Mouse (Mus musculus) liver, adult 2 months (tissue): ENCODE results near the gene Rgs11. TPM values are rescaled to one million over a fixed set of nuclear protein-coding genes. Genes with fewer than 3 reads are reported as not detected.
"Not testable (repeated sequence)": the region's sequence is repeated elsewhere in the genome, so short reads cannot be mapped to it uniquely, and the experiment has no call there.

Experiments used
- DNase-seq: peaks from one replicate; pipeline ENCODE4 v3.0.0-alpha.2; 2011; ENCODE audit warnings: low read depth, low spot score; ENCODE audit errors: extremely low read depth
- H3K27ac ChIP-seq: fragments of 200-500 bp; replicated peaks from 2 replicates; pipeline ENCODE4 v1.5.1; 2012; ENCODE audit warnings: low read depth, mild to moderate bottlenecking, control low read depth, inconsistent platforms, low read length; ENCODE audit not compliant: insufficient read depth
- H3K27me3 ChIP-seq: fragments of 200-500 bp; 2 replicates; pipeline ENCODE4 v1.6.1; 2012; ENCODE audit warnings: mild to moderate bottlenecking, moderate library complexity, low read length, inconsistent platforms; ENCODE audit not compliant: control insufficient read depth, insufficient read depth
- H3K36me3 ChIP-seq: fragments of 200-500 bp; 2 replicates; pipeline ENCODE4 v1.6.1; 2012; ENCODE audit warnings: low read length, inconsistent platforms; ENCODE audit not compliant: control insufficient read depth, insufficient read depth
- H3K4me1 ChIP-seq: fragments of 200-500 bp; 2 replicates; pipeline ENCODE4 v1.6.1; 2011; ENCODE audit warnings: low read length; ENCODE audit not compliant: control insufficient read depth, insufficient read depth
- H3K4me3 ChIP-seq: fragments of 200-500 bp; 2 replicates; pipeline ENCODE4 v1.5.1; 2011; ENCODE audit warnings: low read depth, mild to moderate bottlenecking, control low read depth, low read length, moderate library complexity; ENCODE audit not compliant: insufficient read depth
- H3K79me2 ChIP-seq: fragments of 200-500 bp; 2 replicates; pipeline ENCODE4 v1.6.1; 2012; ENCODE audit warnings: inconsistent platforms, mild to moderate bottlenecking, low read length, moderate library complexity; ENCODE audit not compliant: control insufficient read depth, insufficient read depth
- H3K9ac ChIP-seq: fragments of 200-500 bp; 2 replicates; pipeline ENCODE4 v1.6.1; 2012; ENCODE audit warnings: low read depth, mild to moderate bottlenecking, control low read depth, inconsistent platforms, low read length
- CTCF ChIP-seq: fragments of 200-500 bp; IDR thresholded peaks from 2 replicates; pipeline ENCODE4 v1.5.1; 2011; ENCODE audit warnings: low read depth, low read length, control low read depth
- POLR2A ChIP-seq: fragments of 200-500 bp; IDR thresholded peaks from 2 replicates; pipeline ENCODE4 v1.6.1; 2011; ENCODE audit warnings: low read length, control low read depth; ENCODE audit not compliant: insufficient read depth; ENCODE audit errors: extremely low read depth
- WGBS: fragments of 180-500 bp; shearing (Covaris S2); methylation state at CpG from one replicate; pipeline ENCODE4 v1.1.7; 2018; 5-methylcytosine and 5-hydroxymethylcytosine counted together
- polyA plus RNA-seq: library from polyadenylated mRNA; depleted of rRNA; stranded (reverse); fragments of >200 nt; gene quantifications from 2 replicates; pipeline ENCODE4 v1.2.3, GENCODE M21; 2012; rRNA removed
- total RNA-seq: library from RNA; depleted of rRNA; stranded (reverse); fragments of >200 nt; gene quantifications from 2 replicates; pipeline ENCODE4 v1.2.3, GENCODE M21; 2014; rRNA removed

The Rgs11 gene
- total RNA-seq (0.09 and 0.40 TPM in 2 replicates), polyA plus RNA-seq (0.22 and 0.25 TPM in 2 replicates)

- WGBS, result 4% methylated on average over 22 of the region's 22 CpGs
- DNase-seq, result no peak
- TF ChIP-seq POLR2A, result no peak
- TF ChIP-seq CTCF, result no peak
- no peak within 1 kb of the TSS for H3K27ac ChIP-seq
- no peaks in the 10 kb centered on the region for H3K4me1 ChIP-seq
- peaks cover 15% of the 10 kb centered on the region; the same call in 1 of the 2 replicates for H3K27me3 ChIP-seq
- H3K4me3 ChIP-seq, result peak within 1 kb of the TSS; percentile 52; the same call in 1 of the 2 replicates
- H3K79me2 ChIP-seq, result no peaks in the 10 kb centered on the region
- no peaks in the 10 kb centered on the region for H3K36me3 ChIP-seq
- no peak within 1 kb of the TSS for H3K9ac ChIP-seq
Measured at GRCm38 (mm10) chr17:26202737-26203136, at the start of gene Rgs11. Gene Rgs11 (plus strand): TSS chr17:26202951.

DNA sequence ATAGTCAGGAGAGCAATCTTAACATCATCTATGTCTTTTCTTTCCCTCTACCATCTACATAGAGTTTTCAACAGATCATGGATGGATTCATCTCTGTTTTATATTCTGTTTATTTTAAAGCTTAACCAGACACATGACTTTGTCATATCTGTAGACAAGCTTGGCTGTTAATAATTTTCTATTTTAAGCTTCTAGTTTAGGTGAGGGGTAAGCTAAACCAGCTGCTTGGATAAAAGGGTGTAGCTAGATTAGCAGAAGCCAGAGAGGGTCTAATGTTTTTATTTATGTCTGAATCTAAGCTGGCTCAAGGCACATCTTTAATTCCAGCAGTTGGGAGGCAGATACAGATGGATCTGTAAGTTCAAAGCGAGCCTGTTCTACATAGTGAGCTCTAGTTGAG lies 40.0 kb upstream of the Rgs11 start:
- no peak for TF ChIP-seq CTCF
- no peak for TF ChIP-seq POLR2A
- Histone ChIP-seq H3K27ac (no peak overlapping the region), H3K9ac (no peak overlapping the region), H3K79me2 (peaks cover 14% of the 10 kb centered on the region; the same call in 1 of the 2 replicates), H3K27me3 (no peaks in the 10 kb centered on the region), H3K4me3 (no peak overlapping the region), H3K36me3 (no peaks in the 10 kb centered on the region), H3K4me1 (no peaks in the 10 kb centered on the region)
- 98% methylated on average over 1 of the region's 1 CpGs for WGBS
- no peak for DNase-seq

DNA sequence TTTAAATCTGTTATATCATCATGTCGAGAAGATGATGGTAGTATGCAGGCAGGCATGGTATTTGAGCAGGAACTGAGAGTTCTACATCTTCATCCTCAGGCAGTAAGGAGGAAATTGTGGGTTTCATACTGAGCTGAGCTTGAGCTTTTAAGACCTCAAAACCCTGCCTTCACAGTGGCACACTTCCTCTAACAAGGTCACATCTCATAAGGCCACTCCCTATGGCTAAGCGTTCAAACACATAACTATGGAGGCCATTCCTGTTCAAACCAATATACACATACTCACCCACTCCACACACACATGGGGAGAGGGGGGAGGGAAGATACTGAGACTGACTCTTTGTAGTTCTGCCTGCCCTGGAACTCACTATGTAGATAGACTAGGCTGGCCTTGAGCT lies 34.7 kb upstream of the Rgs11 start:
- H3K4me3 ChIP-seq, result no peak overlapping the region
- DNase-seq, result peak; percentile 50
- no peaks in the 10 kb centered on the region for H3K27me3 ChIP-seq
- no peaks in the 10 kb centered on the region for H3K4me1 ChIP-seq
- TF ChIP-seq CTCF, result no peak
- no peak for TF ChIP-seq POLR2A
- peaks cover 10% of the 10 kb centered on the region; the same call in 1 of the 2 replicates for H3K79me2 ChIP-seq
- 82% methylated on average over 2 of the region's 2 CpGs for WGBS
- no peaks in the 10 kb centered on the region for H3K36me3 ChIP-seq
- no peak overlapping the region for H3K9ac ChIP-seq
- H3K27ac ChIP-seq, result no peak overlapping the region

DNA sequence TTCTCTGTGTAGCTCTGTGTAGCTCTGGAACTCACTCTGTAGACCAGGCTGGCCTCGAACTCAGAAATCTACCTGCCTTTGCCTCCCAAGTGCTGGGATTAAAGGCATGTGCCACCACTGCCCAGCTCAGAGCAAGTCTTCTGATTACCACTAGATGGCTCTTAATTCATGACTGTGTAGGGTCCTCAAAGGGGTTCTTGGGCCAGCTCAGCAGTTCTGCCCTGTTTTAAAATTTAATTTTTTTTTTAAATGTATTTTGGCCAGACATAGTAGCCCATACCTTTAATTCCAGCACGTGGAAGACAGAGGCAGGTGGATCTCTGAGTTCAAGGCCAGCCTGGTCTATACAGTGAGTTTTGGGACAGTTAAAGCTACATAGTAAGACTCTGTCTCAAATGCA lies 27.5 kb upstream of the Rgs11 start:
- not testable (repeated sequence) for DNase-seq, H3K27me3 ChIP-seq, H3K4me1 ChIP-seq, H3K79me2 ChIP-seq, H3K9ac ChIP-seq, H3K4me3 ChIP-seq, H3K36me3 ChIP-seq, H3K27ac ChIP-seq
- WGBS, result 90% methylated on average over 2 of the region's 2 CpGs

DNA sequence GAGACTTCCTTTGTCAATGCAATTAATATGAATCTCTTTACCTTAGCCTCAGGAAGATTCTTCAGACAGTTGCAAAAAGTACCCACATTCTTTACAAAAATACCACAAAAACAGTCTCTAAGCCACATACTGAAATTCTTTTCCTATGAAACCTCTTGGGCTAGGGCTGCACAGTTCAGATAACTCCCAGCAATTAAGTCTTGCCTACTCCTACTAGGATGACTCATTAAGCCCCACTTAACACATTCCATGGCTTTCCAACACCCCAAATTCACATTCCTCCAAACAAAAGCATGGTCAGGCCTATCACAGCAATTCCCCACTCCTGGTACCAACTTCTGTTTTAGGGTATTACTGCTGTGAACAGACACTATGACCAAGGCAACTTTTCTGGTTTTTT lies 24.1 kb upstream of the Rgs11 start:
- Histone ChIP-seq H3K79me2 (no peaks in the 10 kb centered on the region; the same call in 1 of the 2 replicates), H3K4me1 (no peaks in the 10 kb centered on the region), H3K4me3 (no peak overlapping the region), H3K27me3 (no peaks in the 10 kb centered on the region), H3K27ac (no peak overlapping the region), H3K36me3 (peaks cover 19% of the 10 kb centered on the region), H3K9ac (no peak overlapping the region)
- no peak for DNase-seq
- TF ChIP-seq CTCF, result no peak
- TF ChIP-seq POLR2A, result no peak

GRCm38 (mm10) chr17:26181179-26181578 lies 21.6 kb upstream of the Rgs11 start:
- Histone ChIP-seq H3K36me3 (peaks cover 27% of the 10 kb centered on the region), H3K9ac (no peak overlapping the region), H3K4me1 (no peaks in the 10 kb centered on the region), H3K4me3 (no peak overlapping the region), H3K27me3 (no peaks in the 10 kb centered on the region), H3K79me2 (no peaks in the 10 kb centered on the region; the same call in 1 of the 2 replicates), H3K27ac (no peak overlapping the region)
- no peak for DNase-seq
- WGBS, result 89% methylated on average over 3 of the region's 3 CpGs
- TF ChIP-seq CTCF, result no peak
- TF ChIP-seq POLR2A, result no peak
